Mouse (Mus musculus) ES-E14 (cell line): Measurements from ENCODE around the gene Fam3c. TPM values are rescaled to one million over a fixed set of nuclear protein-coding genes. Genes with fewer than 3 reads are reported as not detected.
A peak's percentile ranks its signal among the peaks of the same experiment; 100 is the strongest.

Experiments used
- DNase-seq: peaks from one replicate; pipeline ENCODE4 v3.0.0-alpha.2; 2013; ENCODE audit warnings: low read depth, low spot score
- H3K27ac ChIP-seq: 2 replicates; pipeline ENCODE4 v1.5.1; 2012; ENCODE audit warnings: low read depth, mild to moderate bottlenecking, low read length, moderate library complexity, mixed read lengths; ENCODE audit not compliant: poor library complexity, insufficient read depth, severe bottlenecking
- H3K36me3 ChIP-seq: 2 replicates; pipeline ENCODE4 v1.6.1; 2012; ENCODE audit warnings: mild to moderate bottlenecking, low read length, moderate library complexity, mixed read lengths; ENCODE audit not compliant: control insufficient read depth, poor library complexity, insufficient read depth, severe bottlenecking
- H3K4me1 ChIP-seq, 2 experiments: fragments of 150-350 bp in 1 of 2; sonication (generic) in 1 of 2; 2 replicates each; pipeline ENCODE4 v1.6.1; 2012; ENCODE audit warnings: low read length in 2 of 2, mild to moderate bottlenecking in 1 of 2, mixed read lengths in 1 of 2; ENCODE audit not compliant: control insufficient read depth in 2 of 2, insufficient read depth in 2 of 2, poor library complexity in 1 of 2
- H3K4me3 ChIP-seq, 2 experiments: fragments of 150-350 bp in 1 of 2; sonication (generic) in 1 of 2; 2 replicates each; pipeline ENCODE4 v1.5.1; 2012; ENCODE audit warnings: low read length in 2 of 2, low read depth in 1 of 2, mild to moderate bottlenecking in 1 of 2, mixed read lengths in 1 of 2; ENCODE audit not compliant: insufficient read depth in 1 of 2, poor library complexity in 1 of 2, severe bottlenecking in 1 of 2
- H3K9ac ChIP-seq: 2 replicates; pipeline ENCODE4 v1.6.1; 2012; ENCODE audit warnings: low read depth, mild to moderate bottlenecking, low read length, mixed read lengths; ENCODE audit not compliant: poor library complexity, insufficient read depth, severe bottlenecking
- H3K9me3 ChIP-seq: fragments of 150-350 bp; sonication (generic); 2 replicates; pipeline ENCODE4 v1.6.1; 2012; ENCODE audit warnings: low read depth, mild to moderate bottlenecking, low read length; ENCODE audit not compliant: control insufficient read depth, insufficient read depth
- CHD2 ChIP-seq: IDR thresholded peaks from 2 replicates; pipeline ENCODE4 v1.6.1; 2014; ENCODE audit warnings: mild to moderate bottlenecking, low read depth, low read length, inconsistent platforms
- HCFC1 ChIP-seq: IDR thresholded peaks from 2 replicates; pipeline ENCODE4 v1.6.1; 2012; ENCODE audit warnings: low read length, inconsistent platforms, borderline replicate concordance; ENCODE audit not compliant: insufficient read depth
- MAFK ChIP-seq: IDR thresholded peaks from 2 replicates; pipeline ENCODE4 v1.6.1; 2014; ENCODE audit warnings: mild to moderate bottlenecking, low read depth, low read length, inconsistent platforms; ENCODE audit not compliant: insufficient read depth
- ZC3H11A ChIP-seq: IDR thresholded peaks from 2 replicates; pipeline ENCODE4 v1.6.1; 2012; ENCODE audit warnings: low read depth, mild to moderate bottlenecking, inconsistent platforms, low read length, borderline replicate concordance
- ZNF384 ChIP-seq: IDR thresholded peaks from 2 replicates; pipeline ENCODE4 v1.6.1; 2012; ENCODE audit warnings: low read depth, low read length, inconsistent platforms
- in situ Hi-C, 2 experiments: fragments of 600-800 bp; cut with MboI; formaldehyde crosslinking; loops; one replicate each; pipeline ENCODE4 v1.15.1; 2025; ENCODE audit warnings: low sequenced_read_pairs in 2 of 2, inconsistent platforms in 1 of 2; ENCODE audit not compliant: unreplicated experiment in 2 of 2
- total RNA-seq: library from RNA; depleted of rRNA; stranded (reverse); fragments of 300-350 nt; gene quantifications from 2 replicates; pipeline ENCODE4 v1.2.3, GENCODE M21; 2012

The Fam3c gene
- total RNA-seq, 1 experiment: 68.2 TPM

GRCm38 (mm10) chr6:22402037-22402436 is 46.0 kb upstream of the Fam3c start:
- H3K9ac ChIP-seq: no peak overlapping the region
- H3K9me3 ChIP-seq: no peaks in the 10 kb centered on the region
- H3K27ac ChIP-seq: no peak overlapping the region
- TF ChIP-seq ZNF384 (no peak), HCFC1 (no peak), ZC3H11A (no peak), CHD2 (no peak), MAFK (no peak)
- no peak overlapping the region for H3K4me3 ChIP-seq
- H3K36me3 ChIP-seq: no peaks in the 10 kb centered on the region
- in situ Hi-C loops: no loop called here
- DNase-seq: no peak
- peaks cover 2% of the 10 kb centered on the region in 2 experiments; a peak in 1 of 4 replicates for H3K4me1 ChIP-seq

DNA sequence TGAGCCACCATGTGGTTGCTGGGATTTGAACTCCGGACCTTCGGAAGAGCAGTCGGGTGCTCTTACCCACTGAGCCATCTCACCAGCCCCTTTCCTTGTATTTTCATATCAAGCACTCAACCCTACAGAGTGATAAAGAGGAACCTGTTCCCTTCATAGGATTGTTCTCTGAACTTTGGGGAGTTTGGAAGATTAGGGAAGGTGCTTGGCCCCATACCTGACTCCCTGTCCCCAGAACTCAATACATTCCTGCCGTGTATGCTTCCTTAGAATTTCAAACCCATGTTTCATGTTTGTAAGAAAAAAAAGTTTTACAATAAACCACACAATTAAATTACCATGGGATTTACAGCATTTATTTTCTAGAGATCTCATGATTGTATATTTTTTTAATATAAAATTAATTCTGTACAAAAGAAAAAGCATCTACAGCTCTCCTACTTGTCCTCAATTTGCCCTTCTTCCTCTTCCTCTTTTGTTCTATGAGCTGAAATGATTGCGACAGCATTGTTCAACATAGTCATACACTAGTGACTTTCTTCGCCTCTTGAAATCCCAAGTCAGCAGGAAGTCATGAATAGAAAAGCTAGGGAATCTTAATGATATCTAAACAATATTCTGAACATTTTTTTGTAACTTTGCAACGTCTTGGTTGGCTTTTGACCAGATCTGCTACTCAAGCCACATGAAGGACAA is 42.2 kb upstream of the Fam3c start:
- DNase-seq: no peak
- Histone ChIP-seq H3K9ac (no peak overlapping the region), H3K9me3 (no peaks in the 10 kb centered on the region), H3K27ac (no peak overlapping the region), H3K4me1 (peaks cover 2% of the 10 kb centered on the region in 2 experiments; a peak in 1 of 4 replicates), H3K4me3 (no peak overlapping the region), H3K36me3 (no peaks in the 10 kb centered on the region)
- TF ChIP-seq MAFK: no peak
- no peak for TF ChIP-seq ZNF384
- TF ChIP-seq HCFC1: no peak
- in situ Hi-C loops: no loop called here

GRCm38 (mm10) chr6:22395207-22395606 is 39.2 kb upstream of the Fam3c start:
- TF ChIP-seq ZC3H11A: no peak
- no peak for TF ChIP-seq MAFK
- TF ChIP-seq HCFC1: no peak
- TF ChIP-seq CHD2: no peak
- no peak for TF ChIP-seq ZNF384
- H3K4me1 ChIP-seq: no peaks in the 10 kb centered on the region
- H3K27ac ChIP-seq: no peak overlapping the region
- no peaks in the 10 kb centered on the region for H3K9me3 ChIP-seq
- no peak overlapping the region for H3K9ac ChIP-seq
- H3K4me3 ChIP-seq: no peak overlapping the region
- no peak for DNase-seq
- H3K36me3 ChIP-seq: no peaks in the 10 kb centered on the region
- in situ Hi-C loops: no loop called here

DNA sequence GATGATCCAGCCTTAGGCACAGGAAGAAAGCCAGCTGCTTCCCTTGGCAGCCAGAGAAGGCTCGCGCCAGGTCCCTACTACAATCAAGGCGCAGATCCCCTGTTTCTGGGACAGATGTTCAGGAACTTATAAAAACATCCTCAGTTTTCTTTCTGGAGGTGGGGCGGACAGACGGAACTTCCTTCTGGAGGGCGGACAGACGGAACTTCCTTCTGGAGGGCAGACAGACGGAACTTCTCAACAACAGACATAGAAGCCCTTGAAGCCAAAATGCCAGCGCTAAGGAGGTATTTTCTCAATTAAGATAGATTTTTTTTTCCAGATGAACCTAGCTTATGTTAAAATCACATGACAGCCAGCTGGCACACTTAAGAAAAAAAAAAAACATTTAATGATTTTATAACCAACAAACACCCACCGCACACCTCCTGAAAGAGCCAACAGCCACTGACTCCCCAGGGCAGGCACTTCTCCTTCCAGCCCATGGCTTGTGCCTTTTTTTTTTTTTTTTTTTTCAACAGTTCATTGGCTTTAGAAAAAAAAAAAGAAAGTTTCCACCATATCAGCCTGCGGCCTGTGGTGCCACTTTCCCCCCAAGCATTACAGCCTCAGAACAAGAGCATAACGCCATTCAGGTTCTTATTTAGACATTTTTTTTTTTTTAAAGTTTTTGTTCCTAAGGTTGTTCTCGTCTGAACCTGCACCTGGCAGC is 34.8 kb upstream of the Fam3c start:
- TF ChIP-seq CHD2: no peak
- TF ChIP-seq MAFK: no peak
- no peak for TF ChIP-seq ZC3H11A
- no peak for TF ChIP-seq HCFC1
- TF ChIP-seq ZNF384: no peak
- H3K9me3 ChIP-seq: no peaks in the 10 kb centered on the region
- H3K36me3 ChIP-seq: no peaks in the 10 kb centered on the region
- peak overlapping the region in 1 of 2 experiments; percentile 46; a peak in 1 of 4 replicates for H3K4me3 ChIP-seq
- no peak for DNase-seq
- no peak overlapping the region for H3K27ac ChIP-seq
- H3K4me1 ChIP-seq: no peaks in the 10 kb centered on the region
- no peak overlapping the region for H3K9ac ChIP-seq
- in situ Hi-C loops: no loop called here
